Mouse (Mus musculus): ENCODE measurements around the gene Ninj2.

- no peak for TF ChIP-seq POLR2A (IDR thresholded peaks at IDR 0.05; ENCODE audit: control insufficient read depth in 1 of 2, insufficient read depth in 1 of 2, low read depth in 1 of 2, low read length in 2 of 2, poor library complexity in 1 of 2)
- no peak for TF ChIP-seq MYC (IDR thresholded peaks at IDR 0.05; ENCODE audit: low read depth, low read length)
- no peak for TF ChIP-seq TCF12 (IDR thresholded peaks at IDR 0.05; ENCODE audit: low read depth, low read length)
- TF ChIP-seq ZKSCAN1 (IDR thresholded peaks at IDR 0.05; ENCODE audit: low read depth, low read length): no peak
- no peak for TF ChIP-seq CTCF (IDR thresholded peaks at IDR 0.05 in 2 of 3, conservative IDR thresholded peaks at IDR 0.05 in 1 of 3; ENCODE audit: control insufficient read depth in 1 of 3, insufficient read depth in 1 of 3, low read depth in 2 of 3, low read length in 3 of 3, poor library complexity in 1 of 3, severe bottlenecking in 1 of 3)
- no peak for TF ChIP-seq ZC3H11A (IDR thresholded peaks at IDR 0.05; ENCODE audit: low read depth, low read length)
- no peak for TF ChIP-seq ZMIZ1 (IDR thresholded peaks at IDR 0.05; ENCODE audit: low read depth, low read length)
- TF ChIP-seq UBTF (IDR thresholded peaks at IDR 0.05; ENCODE audit: borderline replicate concordance, insufficient read depth, low read depth, low read length): no peak
Measured at GRCm38 (mm10) chr6:120145439-120145838, 52.3 kb downstream of the Ninj2 start.

Data from MEL (cell line).